Mouse (Mus musculus): ENCODE measurements around the gene Spata3.

- TF ChIP-seq POLR2A (IDR thresholded peaks at IDR 0.05; ENCODE audit: low read depth, low read length) (no peak), CTCF (IDR thresholded peaks at IDR 0.05; ENCODE audit: extremely low read depth, insufficient read depth, insufficient read length, insufficient replicate concordance) (no peak)
Measured at GRCm38 (mm10) chr1:85977709-85978108, 38.9 kb upstream of the Spata3 start.

Data from spleen, adult 2 months (tissue).